10 mouse cellular contexts compared by ENCODE assay signal in the genomic region with DNA sequence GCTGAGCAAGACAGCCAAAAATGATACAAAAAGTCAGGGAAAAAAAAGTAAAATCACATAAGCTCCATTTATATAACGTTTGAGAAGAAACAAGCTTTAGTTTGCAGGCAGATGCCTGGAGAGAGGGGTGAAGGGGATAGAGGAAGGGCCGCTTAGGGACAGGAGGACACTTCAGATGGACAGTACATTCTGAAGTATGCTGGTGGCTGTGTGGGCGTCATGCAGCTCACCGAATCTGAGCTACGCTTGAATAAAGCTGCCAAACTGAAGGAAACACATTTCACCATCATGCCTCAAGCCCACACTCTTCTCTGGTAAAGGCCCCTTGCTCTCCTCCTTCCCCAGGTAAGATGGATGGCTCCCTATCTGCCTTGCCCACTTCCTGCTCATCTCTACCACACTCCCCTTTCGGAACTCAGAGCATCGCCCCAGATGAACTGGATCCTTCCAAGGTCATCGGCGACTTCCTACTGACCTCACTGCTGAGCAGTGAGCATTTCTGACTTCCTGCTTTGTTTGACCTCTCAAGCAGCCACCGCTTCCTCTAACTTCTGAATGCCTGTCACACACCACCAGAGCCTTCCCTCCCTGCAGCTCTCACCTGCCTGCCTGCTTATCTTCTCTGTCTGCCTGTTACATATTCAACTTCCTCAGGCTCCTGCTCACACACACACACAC.
DNase-seq lines count a peak whose midpoint lies in the region; ATAC-seq lines count a peak whose summit lies in the region.
"Had no signal": no experiment of that assay in that cellular context is flagged by ENCODE, and none has a peak within 500 bp of the region (broad histone marks: within the 10 kb centered on the region; RNA-seq: fewer than 3 reads in every experiment).

No protein-coding gene starts in this region.

- 0 out of 2 replicates have a peak overlapping the region, but pooled peaks have one; percentile 13 for H3K27ac ChIP-seq in heart, embryonic 15.5 days
- no peak overlapping the region for H3K27ac ChIP-seq in midbrain, embryonic 11.5 days (ENCODE audit: low read depth, low read length)
- H3K27ac ChIP-seq: hindbrain, embryonic 15.5 days; limb, embryonic 13.5 days had no signal

- H3K4me3 ChIP-seq in heart, embryonic 15.5 days: no peak overlapping the region
- H3K4me3 ChIP-seq in midbrain, embryonic 11.5 days (ENCODE audit: low read depth, low read length): no peak overlapping the region
- H3K4me3 ChIP-seq: hindbrain, embryonic 15.5 days; limb, embryonic 13.5 days; megakaryocyte, embryonic 14.5 days had no signal

- ATAC-seq in heart, embryonic 15.5 days (replicated peaks; ENCODE audit: insufficient number of reproducible peaks, insufficient read depth, low FRiP score, low read depth): no peak
- ATAC-seq in midbrain, embryonic 11.5 days (ENCODE audit: low FRiP score): no peak

- no peaks in the 10 kb centered on the region for H3K36me3 ChIP-seq in heart, embryonic 15.5 days
- no peaks in the 10 kb centered on the region for H3K36me3 ChIP-seq in midbrain, embryonic 11.5 days (ENCODE audit: control insufficient read depth, insufficient read depth, low read length)
- H3K36me3 ChIP-seq: hindbrain, embryonic 15.5 days; limb, embryonic 13.5 days had no signal

- no peak overlapping the region for H3K4me2 ChIP-seq in heart, embryonic 15.5 days
- H3K4me2 ChIP-seq in midbrain, embryonic 11.5 days: no peak overlapping the region
- H3K4me2 ChIP-seq: hindbrain, embryonic 15.5 days; limb, embryonic 13.5 days had no signal

- intact Hi-C loops in gastrocnemius, postnatal 14 days (cut with DNase I; ENCODE audit: low total_unique reads): no loop called here

- no peaks in the 10 kb centered on the region for H3K9me3 ChIP-seq in heart, embryonic 15.5 days (replicated peaks)
- no peaks in the 10 kb centered on the region for H3K9me3 ChIP-seq in midbrain, embryonic 11.5 days (ENCODE audit: control insufficient read depth, low read length)
- H3K9me3 ChIP-seq: hindbrain, embryonic 15.5 days; limb, embryonic 13.5 days; megakaryocyte, embryonic 14.5 days had no signal

- peaks cover 18% of the 10 kb centered on the region for H3K4me1 ChIP-seq in heart, embryonic 15.5 days (replicated peaks)
- H3K4me1 ChIP-seq in midbrain, embryonic 11.5 days (ENCODE audit: control insufficient read depth, insufficient read depth, low read length): peaks cover 27% of the 10 kb centered on the region

- H3K27me3 ChIP-seq in heart, embryonic 15.5 days: no peaks in the 10 kb centered on the region
- H3K27me3 ChIP-seq in midbrain, embryonic 11.5 days (ENCODE audit: control insufficient read depth, insufficient read depth, low read length): no peaks in the 10 kb centered on the region
- H3K27me3 ChIP-seq: hindbrain, embryonic 15.5 days; limb, embryonic 13.5 days had no signal

- no peak for DNase-seq in heart, adult 9 months (ENCODE audit: low spot score in 2 of 2)
- peak; percentile 9 for DNase-seq in thymus, postnatal 14 days
- no peak for DNase-seq in thymus, postnatal 36 days
- DNase-seq in kidney, postnatal 25 days: peak; percentile 30 to 56
- no peak for DNase-seq in midbrain, embryonic 11.5 days (ENCODE audit: low spot score, missing footprints)
- DNase-seq in gastrocnemius, postnatal 14 days: no peak

- no peak overlapping the region for H3K9ac ChIP-seq in heart, embryonic 15.5 days
- H3K9ac ChIP-seq in midbrain, embryonic 11.5 days (ENCODE audit: low read length): no peak overlapping the region
- H3K9ac ChIP-seq: hindbrain, embryonic 15.5 days; limb, embryonic 13.5 days had no signal

- WGBS in heart, embryonic 15.5 days: 62% methylated on average over 10 of the region's 10 CpGs
- 82% methylated on average over 10 of the region's 10 CpGs for WGBS in midbrain, embryonic 11.5 days

Comparison
In these comparisons a context has a peak if more than half of its experiments do, and no peak if none do; other contexts are left out.
1. DNase-seq: peak in thymus, postnatal 14 days (single experiment) and kidney, postnatal 25 days (2 of 2); none in heart, adult 9 months (0 of 2), thymus, postnatal 36 days (0 of 2), midbrain, embryonic 11.5 days (single experiment) and gastrocnemius, postnatal 14 days (single experiment).